ENCODE assay signal across 8 mouse cellular contexts in genomic region chr15:98569216-98569615, GRCm38 (mm10). TPM values are rescaled to one million over a fixed set of nuclear protein-coding genes. Genes with fewer than 3 reads are reported as not detected.
DNase-seq lines count a peak whose midpoint lies in the region; ATAC-seq lines count a peak whose summit lies in the region.

No protein-coding gene starts in this region.

- peaks cover 2% of the 10 kb centered on the region; the same call in 1 of the 2 replicates for H3K36me3 ChIP-seq in liver, embryonic 11.5 days (ENCODE audit: control insufficient read depth, insufficient read depth, low read length)
- peaks cover 4% of the 10 kb centered on the region; the same call in 1 of the 2 replicates for H3K36me3 ChIP-seq in embryonic facial prominence, embryonic 13.5 days
- H3K36me3 ChIP-seq in intestine, embryonic 16.5 days (ENCODE audit: control insufficient read depth, insufficient read depth, low read length) = no peaks in the 10 kb centered on the region
- H3K36me3 ChIP-seq in neural tube, embryonic 14.5 days (ENCODE audit: control insufficient read depth, insufficient read depth, low read length) = no peaks in the 10 kb centered on the region

- peak overlapping the region; percentile 75 for H3K4me2 ChIP-seq in liver, embryonic 11.5 days
- peak overlapping the region; percentile 83 for H3K4me2 ChIP-seq in embryonic facial prominence, embryonic 13.5 days
- H3K4me2 ChIP-seq in intestine, embryonic 16.5 days (ENCODE audit: low read depth, low read length) = peak overlapping the region; percentile 75; the same call in 1 of the 2 replicates
- peak overlapping the region; percentile 67 for H3K4me2 ChIP-seq in neural tube, embryonic 14.5 days (ENCODE audit: low read depth, low read length)

- no peaks in the 10 kb centered on the region for H3K9me3 ChIP-seq in liver, embryonic 11.5 days (ENCODE audit: control insufficient read depth, low read length)
- no peaks in the 10 kb centered on the region for H3K9me3 ChIP-seq in embryonic facial prominence, embryonic 13.5 days
- no peaks in the 10 kb centered on the region for H3K9me3 ChIP-seq in intestine, embryonic 16.5 days (ENCODE audit: control insufficient read depth, low read length)
- no peaks in the 10 kb centered on the region for H3K9me3 ChIP-seq in neural tube, embryonic 14.5 days (ENCODE audit: control insufficient read depth, low read length)

- H3K27ac ChIP-seq in liver, embryonic 11.5 days (ENCODE audit: low read depth, low read length) = 0 out of 2 replicates have a peak overlapping the region, but pooled peaks have one; percentile 94
- H3K27ac ChIP-seq in embryonic facial prominence, embryonic 13.5 days = 0 out of 2 replicates have a peak overlapping the region, but pooled peaks have one; percentile 95
- H3K27ac ChIP-seq in intestine, embryonic 16.5 days (ENCODE audit: low read length) = no peak overlapping the region
- no peak overlapping the region for H3K27ac ChIP-seq in neural tube, embryonic 14.5 days (ENCODE audit: low read depth, low read length)

- H3K4me3 ChIP-seq in liver, embryonic 11.5 days (ENCODE audit: low read depth, low read length) = peak overlapping the region; percentile 81
- H3K4me3 ChIP-seq in embryonic facial prominence, embryonic 13.5 days = peak overlapping the region; percentile 92
- H3K4me3 ChIP-seq in intestine, embryonic 16.5 days (ENCODE audit: low read length) = peak overlapping the region; percentile 71
- H3K4me3 ChIP-seq in neural tube, embryonic 14.5 days (ENCODE audit: low read depth, low read length) = peak overlapping the region; percentile 84; the same call in 1 of the 2 replicates

- H3K9ac ChIP-seq in liver, embryonic 11.5 days (ENCODE audit: low read depth, low read length) = peak overlapping the region; percentile 90
- H3K9ac ChIP-seq in embryonic facial prominence, embryonic 13.5 days = peak overlapping the region; percentile 87
- peak overlapping the region; percentile 73 for H3K9ac ChIP-seq in intestine, embryonic 16.5 days (ENCODE audit: low read depth, low read length)
- peak overlapping the region; percentile 87 for H3K9ac ChIP-seq in neural tube, embryonic 14.5 days (replicated peaks; ENCODE audit: low read depth, low read length)

- H3K27me3 ChIP-seq in liver, embryonic 11.5 days (replicated peaks; ENCODE audit: control insufficient read depth, insufficient read depth, low read length) = no peaks in the 10 kb centered on the region
- no peaks in the 10 kb centered on the region for H3K27me3 ChIP-seq in embryonic facial prominence, embryonic 13.5 days
- H3K27me3 ChIP-seq in intestine, embryonic 16.5 days (replicated peaks; ENCODE audit: control insufficient read depth, insufficient read depth, low read length) = no peaks in the 10 kb centered on the region
- H3K27me3 ChIP-seq in neural tube, embryonic 14.5 days (ENCODE audit: control insufficient read depth, insufficient read depth, low read length) = no peaks in the 10 kb centered on the region

- WGBS in liver, embryonic 11.5 days = 64% methylated on average over 7 of the region's 7 CpGs
- 60% methylated on average over 7 of the region's 7 CpGs for WGBS in embryonic facial prominence, embryonic 13.5 days
- 65% methylated on average over 7 of the region's 7 CpGs for WGBS in intestine, embryonic 16.5 days
- 76% methylated on average over 7 of the region's 7 CpGs for WGBS in neural tube, embryonic 14.5 days

- no peak for DNase-seq in liver, embryonic 11.5 days (ENCODE audit: low spot score)
- DNase-seq in liver = no peak
- DNase-seq in layer of hippocampus, postnatal 14 days (ENCODE audit: low spot score in 2 of 2) = no peak
- DNase-seq in cerebellum, adult 18-20 months = no peak
- no peak for DNase-seq in testis, postnatal 14 days (ENCODE audit: low spot score)

- peaks cover 17% of the 10 kb centered on the region for H3K4me1 ChIP-seq in liver, embryonic 11.5 days (replicated peaks; ENCODE audit: control insufficient read depth, insufficient read depth, low read length)
- H3K4me1 ChIP-seq in embryonic facial prominence, embryonic 13.5 days = peaks cover 26% of the 10 kb centered on the region
- peaks cover 20% of the 10 kb centered on the region for H3K4me1 ChIP-seq in intestine, embryonic 16.5 days (ENCODE audit: control insufficient read depth, insufficient read depth, low read length)
- peaks cover 26% of the 10 kb centered on the region for H3K4me1 ChIP-seq in neural tube, embryonic 14.5 days (ENCODE audit: control insufficient read depth, insufficient read depth, low read length)

- no peak for ATAC-seq in liver, embryonic 11.5 days (replicated peaks; ENCODE audit: low FRiP score)
- ATAC-seq in embryonic facial prominence, embryonic 13.5 days (ENCODE audit: insufficient number of reproducible peaks, insufficient read depth, low FRiP score, low TSS enrichment, low read depth) = no peak
- ATAC-seq in intestine, embryonic 16.5 days = no peak
- no peak for ATAC-seq in neural tube, embryonic 14.5 days (ENCODE audit: low read depth)

RNA-seq across cellular contexts. Expression of gene Ccnt1, which starts 1.5 kb away (rescaled TPM):
- 56.0 and 56.3 TPM in 2 replicates for polyA plus RNA-seq in liver, embryonic 11.5 days (2014; fragmentation: Nextera tagmentation; extraction: Ambion mirVana)
- polyA plus RNA-seq in embryonic facial prominence, embryonic 13.5 days (2015; fragmentation: Nextera tagmentation; extraction: Ambion mirVana) = 63.1 and 66.2 TPM in 2 replicates
- 41.2 and 43.7 TPM in 2 replicates for polyA plus RNA-seq in intestine, embryonic 16.5 days (2015; fragmentation: Nextera tagmentation; extraction: Ambion mirVana)
- 70.7 and 72.0 TPM in 2 replicates for polyA plus RNA-seq in neural tube, embryonic 14.5 days (2014; fragmentation: Nextera tagmentation; extraction: Ambion mirVana)
- total RNA-seq in layer of hippocampus, postnatal 14 days (2021) = 10 to 100 TPM; 43.9 to 44.7 TPM

RNA-seq across cellular contexts. Expression of gene 4930415O20Rik, which starts 1.6 kb away (rescaled TPM):
- 0.55 TPM in 1 of 2 replicates, not detected in the other for polyA plus RNA-seq in liver, embryonic 11.5 days (2014; fragmentation: Nextera tagmentation; extraction: Ambion mirVana)
- polyA plus RNA-seq in embryonic facial prominence, embryonic 13.5 days (2015; fragmentation: Nextera tagmentation; extraction: Ambion mirVana) = not detected in 2 replicates
- 0.43 TPM in 1 of 2 replicates, not detected in the other for polyA plus RNA-seq in intestine, embryonic 16.5 days (2015; fragmentation: Nextera tagmentation; extraction: Ambion mirVana)
- polyA plus RNA-seq in neural tube, embryonic 14.5 days (2014; fragmentation: Nextera tagmentation; extraction: Ambion mirVana) = 0.40 TPM in 1 of 2 replicates, not detected in the other
- not detected for total RNA-seq in layer of hippocampus, postnatal 14 days (2021)

RNA-seq across cellular contexts. Expression of gene Kansl2, which starts 35.2 kb away (rescaled TPM):
- 92.6 and 94.2 TPM in 2 replicates for polyA plus RNA-seq in liver, embryonic 11.5 days (2014; fragmentation: Nextera tagmentation; extraction: Ambion mirVana)
- 139 and 142 TPM in 2 replicates for polyA plus RNA-seq in embryonic facial prominence, embryonic 13.5 days (2015; fragmentation: Nextera tagmentation; extraction: Ambion mirVana)
- polyA plus RNA-seq in intestine, embryonic 16.5 days (2015; fragmentation: Nextera tagmentation; extraction: Ambion mirVana) = 67.2 and 69.6 TPM in 2 replicates
- 99.6 and 105 TPM in 2 replicates for polyA plus RNA-seq in neural tube, embryonic 14.5 days (2014; fragmentation: Nextera tagmentation; extraction: Ambion mirVana)
- total RNA-seq in layer of hippocampus, postnatal 14 days (2021) = 10 to 100 TPM; 65.5 to 65.8 TPM

RNA-seq across cellular contexts. Expression of gene Adcy6, which starts 40.7 kb away (rescaled TPM):
- 8.3 and 12.3 TPM in 2 replicates for polyA plus RNA-seq in liver, embryonic 11.5 days (2014; fragmentation: Nextera tagmentation; extraction: Ambion mirVana)
- 11.7 and 19.5 TPM in 2 replicates for polyA plus RNA-seq in embryonic facial prominence, embryonic 13.5 days (2015; fragmentation: Nextera tagmentation; extraction: Ambion mirVana)
- polyA plus RNA-seq in intestine, embryonic 16.5 days (2015; fragmentation: Nextera tagmentation; extraction: Ambion mirVana) = 17.1 and 18.8 TPM in 2 replicates
- 10.2 and 11.6 TPM in 2 replicates for polyA plus RNA-seq in neural tube, embryonic 14.5 days (2014; fragmentation: Nextera tagmentation; extraction: Ambion mirVana)
- 10 to 100 TPM; 45.1 to 45.3 TPM for total RNA-seq in layer of hippocampus, postnatal 14 days (2021)

Comparison
In these comparisons a context has a peak if more than half of its experiments do, and no peak if none do; other contexts are left out.
1. H3K27ac ChIP-seq: peak in liver, embryonic 11.5 days (single experiment) and embryonic facial prominence, embryonic 13.5 days (single experiment); none in intestine, embryonic 16.5 days (single experiment) and neural tube, embryonic 14.5 days (single experiment).
2. Peak in every context shown above with its lines, with median percentiles within 50 percentile points of each other: H3K4me2 ChIP-seq, H3K4me3 ChIP-seq and H3K9ac ChIP-seq.